Mouse (Mus musculus): ENCODE data around the gene Olfr548-ps1.

- no peak for TF ChIP-seq POLR2A (IDR thresholded peaks at IDR 0.05; ENCODE audit: low read depth, low read length)
- no peak for TF ChIP-seq CTCF (IDR thresholded peaks at IDR 0.05; ENCODE audit: extremely low read depth, insufficient read depth, insufficient read length, insufficient replicate concordance)
These were observed 30.4 kb downstream of the Olfr548-ps1 start, which contains the start of gene Olfr550 for GRCm38 (mm10) chr7:102571142-102571541.
